Mouse (Mus musculus) spleen, adult 2 months (tissue): ENCODE measurements at regions not wholly inside any gene's neighbourhood (a gene's known extent, or its start where the extent isn't known, plus 50 kb on each side); places are given as distances from the start of the nearest gene placed in this dataset.

Experiments
- DNase-seq, 2 experiments: peaks; one replicate each; pipeline versions ENCODE4 v3.0.0 to v3.0.0-alpha.2; 2012 to 2021; ENCODE audit warnings: low spot score in 2 of 2, low read depth in 1 of 2
- H3K27ac ChIP-seq: fragments of 200-500 bp; 2 replicates; pipeline ENCODE4 v1.5.1; 2012; ENCODE audit warnings: low read length, inconsistent platforms; ENCODE audit not compliant: insufficient read depth
- H3K27me3 ChIP-seq: fragments of 200-500 bp; 2 replicates; pipeline ENCODE4 v1.6.1; 2012; ENCODE audit warnings: mild to moderate bottlenecking, moderate library complexity, low read length, inconsistent platforms; ENCODE audit not compliant: control insufficient read depth, insufficient read depth
- H3K36me3 ChIP-seq: fragments of 200-500 bp; 2 replicates; pipeline ENCODE4 v1.6.1; 2012; ENCODE audit warnings: mild to moderate bottlenecking, low read length, inconsistent platforms; ENCODE audit not compliant: control insufficient read depth, insufficient read depth
- H3K4me1 ChIP-seq: fragments of 200-500 bp; 2 replicates; pipeline ENCODE4 v1.6.1; 2011; ENCODE audit warnings: inconsistent platforms; ENCODE audit not compliant: control insufficient read depth, insufficient read depth, insufficient read length
- H3K4me3 ChIP-seq: fragments of 200-500 bp; 2 replicates; pipeline ENCODE4 v1.5.1; 2011; ENCODE audit warnings: mild to moderate bottlenecking, inconsistent platforms; ENCODE audit not compliant: insufficient read depth, insufficient read length; ENCODE audit errors: extremely low read depth
- CTCF ChIP-seq: fragments of 200-500 bp; IDR thresholded peaks from 2 replicates; pipeline ENCODE4 v1.5.1; 2011; ENCODE audit warnings: mild to moderate bottlenecking, inconsistent platforms; ENCODE audit not compliant: insufficient read depth, insufficient read length, insufficient replicate concordance; ENCODE audit errors: extremely low read depth
- POLR2A ChIP-seq: fragments of 200-500 bp; IDR thresholded peaks from 2 replicates; pipeline ENCODE4 v1.6.1; 2011; ENCODE audit warnings: low read depth, low read length, inconsistent platforms
- WGBS: fragments of 180-500 bp; shearing (Covaris S2); methylation state at CpG from one replicate; pipeline ENCODE4 v1.1.7; 2018; 5-methylcytosine and 5-hydroxymethylcytosine counted together

DNA sequence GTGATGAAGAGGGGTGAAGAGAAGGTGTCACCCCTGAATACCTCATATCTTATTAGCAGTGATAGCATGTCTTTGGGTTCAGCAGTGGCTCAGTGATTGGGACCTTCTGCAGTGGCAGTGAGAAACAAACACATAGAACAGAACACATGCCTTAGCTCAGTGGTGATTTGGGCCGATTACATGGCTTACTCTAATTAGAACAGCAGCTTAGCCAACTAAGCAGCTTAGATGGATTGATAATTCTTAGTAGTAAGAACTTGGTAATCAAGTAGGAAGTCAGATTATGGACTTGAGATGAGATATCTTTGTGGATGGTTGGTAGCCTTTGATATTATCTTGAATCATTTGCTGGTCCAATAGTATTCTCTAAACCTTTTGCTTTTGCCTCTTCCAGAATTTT, 167.0 kb downstream of the Ccdc71l start:
- no peaks in the 10 kb centered on the region for H3K4me1 ChIP-seq
- no peaks in the 10 kb centered on the region for H3K27me3 ChIP-seq
- no peak for DNase-seq
- no peak overlapping the region for H3K4me3 ChIP-seq
- TF ChIP-seq POLR2A (no peak), CTCF (no peak)
- no peaks in the 10 kb centered on the region for H3K36me3 ChIP-seq
- WGBS = 76% methylated on average over 1 of the region's 1 CpGs
- H3K27ac ChIP-seq = no peak overlapping the region

DNA sequence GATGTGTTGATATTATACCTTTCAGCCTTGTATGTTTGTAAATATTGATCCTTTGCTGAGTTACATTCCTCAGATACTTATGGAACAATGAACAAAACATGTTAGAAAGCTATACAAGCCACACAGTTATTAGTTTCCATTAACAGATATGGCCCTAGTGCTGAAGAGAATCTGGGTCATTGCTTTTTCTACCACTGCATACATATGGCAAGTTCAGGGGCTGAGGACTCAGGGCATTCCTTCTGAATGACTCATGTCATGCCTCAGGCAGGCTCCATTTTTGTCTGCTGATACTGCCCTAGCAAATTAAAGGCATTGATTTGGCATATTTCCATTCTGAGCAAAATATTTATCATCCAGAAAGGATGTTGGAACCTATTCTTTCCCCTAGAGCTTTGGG, 167.9 kb downstream of the Ccdc71l start:
- H3K27ac ChIP-seq = no peak overlapping the region
- H3K36me3 ChIP-seq = no peaks in the 10 kb centered on the region
- no peak for DNase-seq
- TF ChIP-seq CTCF = no peak
- no peak for TF ChIP-seq POLR2A
- H3K4me1 ChIP-seq = no peaks in the 10 kb centered on the region
- H3K27me3 ChIP-seq = no peaks in the 10 kb centered on the region
- H3K4me3 ChIP-seq = no peak overlapping the region

DNA sequence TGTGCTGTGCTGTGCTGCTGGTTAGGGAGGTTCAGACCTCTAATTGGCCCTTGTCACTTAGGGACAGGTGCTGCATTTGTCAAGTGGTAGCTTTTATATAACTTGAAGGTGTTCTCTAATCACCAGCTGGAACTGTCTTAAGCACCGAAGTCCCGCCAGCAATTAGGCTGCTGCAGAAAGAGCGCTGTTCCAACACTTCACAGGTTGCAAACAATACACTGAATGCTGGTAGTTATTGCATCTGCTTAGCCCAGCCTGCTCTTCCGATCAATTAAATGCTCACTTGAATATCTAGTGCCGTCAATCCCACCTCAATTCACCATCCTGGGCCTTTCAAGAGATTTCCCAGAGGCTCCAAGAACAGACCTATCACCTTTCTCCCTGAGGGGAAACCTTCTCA, 175.3 kb downstream of the Ccdc71l start:
- DNase-seq = no peak
- Histone ChIP-seq H3K27ac (no peak overlapping the region), H3K36me3 (no peaks in the 10 kb centered on the region), H3K4me1 (no peaks in the 10 kb centered on the region), H3K4me3 (no peak overlapping the region), H3K27me3 (no peaks in the 10 kb centered on the region)
- TF ChIP-seq POLR2A (no peak), CTCF (no peak)
- 95% methylated on average over 5 of the region's 5 CpGs for WGBS

DNA sequence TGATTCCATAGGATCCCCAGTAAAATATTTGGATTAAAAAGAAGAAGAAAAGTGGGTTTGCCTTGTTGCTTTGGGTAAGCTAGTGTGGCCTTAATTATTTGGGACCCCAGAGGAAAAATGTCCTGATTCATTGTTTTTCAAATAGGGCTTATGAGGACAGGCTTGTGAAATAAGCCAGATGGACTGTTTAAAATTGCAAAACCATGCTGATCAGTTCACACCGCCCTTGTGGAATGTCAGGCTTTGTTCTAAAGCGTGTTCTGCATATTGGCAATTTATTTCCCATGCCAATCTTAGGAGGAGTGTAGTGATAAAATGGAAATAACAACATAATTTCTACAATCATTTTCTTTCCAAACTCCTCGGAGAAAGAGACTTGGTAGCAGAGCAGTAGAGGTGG, 189.3 kb downstream of the Ccdc71l start:
- Histone ChIP-seq H3K36me3 (no peaks in the 10 kb centered on the region), H3K4me1 (no peaks in the 10 kb centered on the region), H3K4me3 (no peak overlapping the region), H3K27me3 (no peaks in the 10 kb centered on the region), H3K27ac (no peak overlapping the region)
- 79% methylated on average over 3 of the region's 3 CpGs for WGBS
- DNase-seq = no peak
- TF ChIP-seq POLR2A = no peak
- no peak for TF ChIP-seq CTCF

DNA sequence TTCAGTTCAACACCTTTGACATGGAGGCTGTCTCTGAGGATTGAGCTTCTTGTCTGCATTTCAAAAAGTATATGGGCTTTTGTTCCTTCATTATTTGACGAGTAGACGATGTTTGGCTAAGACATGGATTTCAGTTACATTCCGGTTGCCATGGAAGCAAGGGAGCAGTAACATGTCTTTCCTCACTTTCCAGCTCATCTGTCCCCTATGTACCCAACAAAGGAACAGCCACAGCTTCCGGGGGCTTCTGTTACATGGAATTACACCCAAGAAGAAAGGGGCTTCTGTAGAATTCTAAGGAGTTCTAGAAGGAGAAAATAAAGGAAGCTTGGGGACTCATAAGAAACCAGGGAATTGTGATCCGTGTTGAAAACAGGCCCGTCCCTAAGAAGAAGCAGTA, 202.8 kb downstream of the Ccdc71l start:
- no peaks in the 10 kb centered on the region for H3K4me1 ChIP-seq
- H3K27ac ChIP-seq = no peak overlapping the region
- WGBS = 94% methylated on average over 6 of the region's 6 CpGs
- no peak for TF ChIP-seq CTCF
- no peak for TF ChIP-seq POLR2A
- no peak overlapping the region for H3K4me3 ChIP-seq
- no peaks in the 10 kb centered on the region for H3K27me3 ChIP-seq
- no peaks in the 10 kb centered on the region for H3K36me3 ChIP-seq
- no peak for DNase-seq

DNA sequence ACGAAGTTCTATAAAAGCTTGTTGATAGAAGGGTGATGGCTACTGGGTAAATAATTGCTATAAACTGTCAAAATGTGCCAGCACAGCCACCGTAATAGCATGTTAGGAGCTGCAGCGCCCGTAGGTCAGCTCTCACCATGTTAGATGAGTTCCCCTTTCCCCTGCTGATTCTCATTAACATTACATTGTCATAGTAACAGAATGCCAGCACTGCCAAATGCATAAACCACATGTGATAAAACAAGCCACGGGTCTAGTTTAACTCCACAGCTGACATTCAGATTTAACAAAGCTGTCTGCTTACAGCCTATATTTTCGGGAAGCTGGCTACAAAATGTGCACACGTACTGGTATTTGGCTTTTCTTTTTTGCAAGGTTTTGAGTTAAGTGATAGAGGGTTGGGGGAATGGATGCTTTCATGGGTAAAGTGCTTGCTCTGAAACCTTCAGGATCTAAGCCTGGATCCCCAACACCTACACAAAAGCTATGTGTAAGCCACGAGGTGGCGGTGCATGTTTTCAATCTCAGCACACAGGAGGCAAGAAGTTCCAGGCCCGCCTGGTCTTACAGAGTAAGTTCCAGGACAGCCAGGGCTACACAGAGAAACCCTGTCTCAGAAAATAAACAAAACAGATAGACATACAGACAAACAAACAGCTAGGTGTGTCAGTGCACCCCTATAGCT, 217.1 kb upstream of the Nampt start:
- no peak for DNase-seq
- no peaks in the 10 kb centered on the region for H3K27me3 ChIP-seq
- H3K36me3 ChIP-seq = no peaks in the 10 kb centered on the region
- H3K4me3 ChIP-seq = no peak overlapping the region
- no peaks in the 10 kb centered on the region for H3K4me1 ChIP-seq
- 51% methylated on average over 10 of the region's 10 CpGs for WGBS
- TF ChIP-seq POLR2A = no peak
- no peak for TF ChIP-seq CTCF
- H3K27ac ChIP-seq = no peak overlapping the region

DNA sequence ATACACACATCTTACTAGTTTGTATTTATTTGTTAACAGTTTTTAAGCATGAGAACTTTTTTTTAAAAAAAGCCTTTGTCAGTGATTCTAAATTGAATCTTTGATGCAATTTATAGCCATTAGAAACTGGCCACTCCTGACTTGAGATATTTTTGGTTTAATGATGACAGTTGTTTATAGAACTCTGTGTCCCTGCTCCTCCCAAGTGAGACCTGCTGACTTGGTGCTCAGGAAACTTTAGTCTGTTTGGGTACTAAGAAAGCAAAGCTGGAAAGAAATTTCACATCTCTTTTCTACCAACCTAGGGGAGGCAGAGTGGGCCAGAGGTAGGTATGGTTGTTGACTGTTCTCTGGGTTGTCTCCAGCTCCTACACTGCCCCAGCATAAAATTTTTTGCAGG, 214.0 kb upstream of the Nampt start:
- Histone ChIP-seq H3K27me3 (no peaks in the 10 kb centered on the region), H3K4me1 (no peaks in the 10 kb centered on the region), H3K4me3 (no peak overlapping the region), H3K27ac (no peak overlapping the region), H3K36me3 (no peaks in the 10 kb centered on the region)
- DNase-seq = no peak
- TF ChIP-seq CTCF = no peak
- TF ChIP-seq POLR2A = no peak
